Mouse (Mus musculus) layer of hippocampus, adult 11-12 months (tissue): ENCODE data around the gene Col11a2.

Source experiments
- DNase-seq: peaks from one replicate; pipeline ENCODE4 v3.0.0; 2022; ENCODE audit warnings: low spot score

Gene Col11a2

GRCm38 (mm10) chr17:34104804-34105203 lies 65.6 kb downstream of the Col11a2 start:
- DNase-seq = no peak

DNA sequence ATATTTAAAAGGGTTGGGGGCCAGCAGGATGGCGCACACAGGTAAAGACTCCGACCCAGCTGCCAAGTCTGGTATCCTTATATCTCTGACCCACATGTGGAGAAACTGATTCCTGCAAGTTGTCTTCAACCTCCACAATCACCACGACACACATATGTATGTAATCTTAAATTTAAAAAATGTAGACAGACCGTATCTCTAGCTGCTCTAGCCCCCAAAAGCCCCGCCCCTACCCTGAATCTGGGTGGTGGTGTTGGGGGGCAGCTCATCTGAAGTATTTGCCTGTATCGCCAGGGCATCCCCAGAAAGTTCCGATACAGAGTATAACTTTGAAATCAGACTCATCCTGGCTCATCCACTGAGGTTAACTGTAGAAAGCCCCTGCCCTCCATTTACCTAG lies 67.3 kb downstream of the Col11a2 start:
- no peak for DNase-seq

- DNase-seq = no peak
Measured at GRCm38 (mm10) chr17:34107109-34107867, 68.1 kb downstream of the Col11a2 start.

GRCm38 (mm10) chr17:34108460-34108859 lies 69.2 kb downstream of the Col11a2 start:
- no peak for DNase-seq

- no peak for DNase-seq
Measured at GRCm38 (mm10) chr17:34109038-34109805, 70.0 kb downstream of the Col11a2 start.

DNA sequence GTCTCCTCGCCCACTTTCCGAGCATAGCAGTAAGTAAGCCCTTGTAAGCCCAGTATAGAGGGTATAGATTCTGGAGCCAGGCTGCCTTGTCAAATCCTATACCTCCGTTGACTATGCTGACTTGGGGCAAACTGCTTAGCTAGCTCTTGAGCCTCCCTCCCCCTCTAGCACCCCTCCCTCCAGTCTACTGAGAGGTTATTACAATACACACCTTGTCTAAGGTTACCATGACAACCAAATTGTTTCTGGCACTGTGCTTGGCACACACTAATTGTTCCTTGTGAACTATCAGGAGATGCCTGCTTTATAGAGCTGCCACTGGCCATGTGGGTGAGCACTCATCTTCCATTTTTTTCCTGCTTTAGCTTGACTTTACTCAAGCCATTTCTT lies 70.6 kb downstream of the Col11a2 start:
- DNase-seq = no peak

GRCm38 (mm10) chr17:34110309-34110708 lies 71.1 kb downstream of the Col11a2 start:
- DNase-seq = no peak

GRCm38 (mm10) chr17:34114114-34114513 lies 74.9 kb downstream of the Col11a2 start:
- DNase-seq = no peak
